Mouse (Mus musculus) liver, embryonic 16.5 days (tissue): ENCODE measurements around the gene Uba1. TPM values are rescaled to one million over a fixed set of nuclear protein-coding genes. Genes with fewer than 3 reads are reported as not detected.
A peak's percentile ranks its signal among the peaks of the same experiment; 100 is the strongest.

Source experiments
- ATAC-seq: fragments of 200-750 bp; cut with Nextera tagmentation; 2 replicates; pipeline ENCODE4 v1.8.0; 2017; ENCODE audit warnings: low read depth, mild to moderate bottlenecking, moderate number of reproducible peaks, moderate library complexity
- H3K27ac ChIP-seq: fragments of 300-500 bp; sonication (generic); 2 replicates; pipeline ENCODE4 v1.5.1; 2014; ENCODE audit warnings: mild to moderate bottlenecking, low read length
- H3K27me3 ChIP-seq: fragments of 300-500 bp; sonication (generic); 2 replicates; pipeline ENCODE4 v1.6.1; 2014; ENCODE audit warnings: low read depth, low read length, mixed read lengths; ENCODE audit not compliant: control insufficient read depth, insufficient read depth
- H3K36me3 ChIP-seq: fragments of 300-500 bp; sonication (generic); 2 replicates; pipeline ENCODE4 v1.6.1; 2014; ENCODE audit warnings: mild to moderate bottlenecking; ENCODE audit not compliant: control insufficient read depth, insufficient read depth
- H3K4me1 ChIP-seq: fragments of 300-500 bp; sonication (generic); 2 replicates; pipeline ENCODE4 v1.6.1; 2014; ENCODE audit warnings: low read depth, low read length, mixed read lengths; ENCODE audit not compliant: control insufficient read depth
- H3K4me2 ChIP-seq: fragments of 300-500 bp; sonication (generic); 2 replicates; pipeline ENCODE4 v1.6.1; 2014; ENCODE audit warnings: low read depth, low read length, mixed read lengths
- H3K4me3 ChIP-seq: fragments of 300-500 bp; sonication (generic); 2 replicates; pipeline ENCODE4 v1.5.1; 2014; ENCODE audit warnings: low read depth, mild to moderate bottlenecking, low read length
- H3K9ac ChIP-seq: fragments of 300-500 bp; sonication (generic); 2 replicates; pipeline ENCODE4 v1.6.1; 2014; ENCODE audit warnings: low read depth, low read length
- H3K9me3 ChIP-seq: fragments of 300-500 bp; sonication (generic); replicated peaks from 2 replicates; pipeline ENCODE4 v1.6.1; 2016; ENCODE audit warnings: low read length; ENCODE audit not compliant: control insufficient read depth
- WGBS: fragments of 180-500 bp; shearing (Covaris S2); extraction: QIAGEN DNeasy Blood & Tissue Kit; methylation state at CpG from one replicate; pipeline ENCODE4 v1.1.7; 2014; ENCODE audit not compliant: insufficient replicate concordance; 5-methylcytosine and 5-hydroxymethylcytosine counted together
- polyA plus RNA-seq: library from polyadenylated mRNA; unstranded; fragments of >200 nt; fragmentation: Nextera tagmentation; extraction: Ambion mirVana; gene quantifications from 2 replicates; pipeline ENCODE4 v1.2.1, GENCODE M21; 2015

Uba1 gene
- polyA plus RNA-seq, 1 experiment from 2014 or later, result 95.5 TPM

- no peaks in the 10 kb centered on the region for H3K36me3 ChIP-seq
- no peaks in the 10 kb centered on the region; the same call in 1 of the 2 replicates for H3K4me1 ChIP-seq
- H3K9ac ChIP-seq, result no peak overlapping the region
- no peak overlapping the region; the same call in 1 of the 2 replicates for H3K4me3 ChIP-seq
- H3K4me2 ChIP-seq, result no peak overlapping the region
- no peaks in the 10 kb centered on the region for H3K27me3 ChIP-seq
- no peak for ATAC-seq
- no peak overlapping the region for H3K27ac ChIP-seq
- 25% methylated on average over 5 of the region's 5 CpGs for WGBS
- H3K9me3 ChIP-seq, result no peaks in the 10 kb centered on the region
These were observed 4.2 kb downstream of the Uba1 start for GRCm38 (mm10) chrX:20662317-20662715.

- Histone ChIP-seq H3K36me3 (no peaks in the 10 kb centered on the region), H3K4me1 (no peaks in the 10 kb centered on the region; the same call in 1 of the 2 replicates), H3K4me2 (peak overlapping the region; percentile 63), H3K27ac (peak overlapping the region; percentile 59), H3K4me3 (peak overlapping the region; percentile 77), H3K9me3 (no peaks in the 10 kb centered on the region), H3K27me3 (no peaks in the 10 kb centered on the region), H3K9ac (peak overlapping the region; percentile 80)
- ATAC-seq, result peak; percentile 86
- WGBS, result 14% methylated on average over 28 of the region's 28 CpGs
These were observed 4.8 kb downstream of the Uba1 start for GRCm38 (mm10) chrX:20662716-20663443.

GRCm38 (mm10) chrX:20663444-20663790 is 5.3 kb downstream of the Uba1 start:
- H3K36me3 ChIP-seq, result peaks cover under 1% of the 10 kb centered on the region; the same call in 1 of the 2 replicates
- peak overlapping the region; percentile 59 for H3K27ac ChIP-seq
- peak overlapping the region; percentile 80 for H3K9ac ChIP-seq
- 20% methylated on average over 9 of the region's 9 CpGs for WGBS
- H3K27me3 ChIP-seq, result no peaks in the 10 kb centered on the region
- peak; percentile 17; the same call in 1 of the 2 replicates for ATAC-seq
- H3K4me2 ChIP-seq, result peak overlapping the region; percentile 63
- peak overlapping the region; percentile 77 for H3K4me3 ChIP-seq
- H3K4me1 ChIP-seq, result no peaks in the 10 kb centered on the region; the same call in 1 of the 2 replicates
- H3K9me3 ChIP-seq, result no peaks in the 10 kb centered on the region

GRCm38 (mm10) chrX:20687519-20688067 is 29.5 kb downstream of the Uba1 start, which contains the start of gene Cdk16:
Cdk16 (plus strand) TSS chrX:20687954.
- Histone ChIP-seq H3K9me3 (no peaks in the 10 kb centered on the region), H3K4me1 (peaks cover 16% of the 10 kb centered on the region), H3K4me3 (peak within 1 kb of the TSS; percentile 81), H3K36me3 (peaks cover under 1% of the 10 kb centered on the region), H3K4me2 (peak within 1 kb of the TSS; percentile 66), H3K27ac (peak within 1 kb of the TSS; percentile 93), H3K27me3 (no peaks in the 10 kb centered on the region), H3K9ac (peak within 1 kb of the TSS; percentile 90)
- ATAC-seq, result peak; percentile 89
- WGBS, result 18% methylated on average over 16 of the region's 16 CpGs

GRCm38 (mm10) chrX:20688068-20688547 is 30.0 kb downstream of the Uba1 start:
- H3K4me1 ChIP-seq, result peaks cover 16% of the 10 kb centered on the region
- H3K4me2 ChIP-seq, result peak overlapping the region; percentile 66
- H3K27ac ChIP-seq, result peak overlapping the region; percentile 93
- no peaks in the 10 kb centered on the region for H3K9me3 ChIP-seq
- no peaks in the 10 kb centered on the region for H3K27me3 ChIP-seq
- H3K36me3 ChIP-seq, result no peaks in the 10 kb centered on the region
- WGBS, result 12% methylated on average over 29 of the region's 33 CpGs
- H3K4me3 ChIP-seq, result peak overlapping the region; percentile 81
- peak overlapping the region; percentile 90 for H3K9ac ChIP-seq
- peak; percentile 91 for ATAC-seq

GRCm38 (mm10) chrX:20688615-20689014 is 30.5 kb downstream of the Uba1 start:
- no peaks in the 10 kb centered on the region for H3K9me3 ChIP-seq
- peaks cover 16% of the 10 kb centered on the region for H3K4me1 ChIP-seq
- H3K9ac ChIP-seq, result peak overlapping the region; percentile 90
- H3K4me3 ChIP-seq, result peak overlapping the region; percentile 81
- H3K36me3 ChIP-seq, result peaks cover 1% of the 10 kb centered on the region
- H3K27me3 ChIP-seq, result no peaks in the 10 kb centered on the region
- ATAC-seq, result peak; percentile 31
- H3K27ac ChIP-seq, result peak overlapping the region; percentile 93
- WGBS, result 13% methylated on average over 6 of the region's 35 CpGs
- peak overlapping the region; percentile 66 for H3K4me2 ChIP-seq

- 56% methylated on average over 3 of the region's 3 CpGs for WGBS
- no peak for ATAC-seq
- no peaks in the 10 kb centered on the region for H3K27me3 ChIP-seq
These were observed 33.4 kb downstream of the Uba1 start for GRCm38 (mm10) chrX:20691566-20691965.

GRCm38 (mm10) chrX:20692616-20693015 is 34.5 kb downstream of the Uba1 start:
- Histone ChIP-seq H3K9me3 (no peaks in the 10 kb centered on the region), H3K36me3 (peaks cover 25% of the 10 kb centered on the region), H3K4me3 (no peak overlapping the region), H3K27me3 (no peaks in the 10 kb centered on the region), H3K4me2 (no peak overlapping the region), H3K27ac (no peak overlapping the region), H3K4me1 (peaks cover 9% of the 10 kb centered on the region; the same call in 1 of the 2 replicates), H3K9ac (no peak overlapping the region)
- 58% methylated on average over 1 of the region's 1 CpGs for WGBS
- no peak for ATAC-seq

More at GRCm38 (mm10) chrX:20691566-20691965, 33.4 kb downstream of the Uba1 start:
- Histone ChIP-seq H3K4me2 (no peak overlapping the region), H3K9ac (no peak overlapping the region), H3K4me1 (peaks cover 15% of the 10 kb centered on the region), H3K4me3 (no peak overlapping the region), H3K9me3 (no peaks in the 10 kb centered on the region), H3K27ac (no peak overlapping the region), H3K36me3 (peaks cover 20% of the 10 kb centered on the region)

GRCm38 (mm10) chrX:20695842-20696241 is 37.7 kb downstream of the Uba1 start:
- Histone ChIP-seq H3K27me3 (no peaks in the 10 kb centered on the region), H3K27ac (no peak overlapping the region), H3K4me1 (no peaks in the 10 kb centered on the region), H3K9ac (no peak overlapping the region), H3K36me3 (peaks cover 30% of the 10 kb centered on the region), H3K9me3 (no peaks in the 10 kb centered on the region), H3K4me3 (no peak overlapping the region), H3K4me2 (no peak overlapping the region)
- WGBS, result 69% methylated on average over 3 of the region's 4 CpGs
- no peak for ATAC-seq
